Mouse (Mus musculus) hindbrain, embryonic 14.5 days (tissue): ENCODE measurements around the gene Uqcc2. TPM values are rescaled to one million over a fixed set of nuclear protein-coding genes. Genes with fewer than 3 reads are reported as not detected.
A peak's percentile ranks its signal among the peaks of the same experiment; 100 is the strongest.

Experiments
- ATAC-seq: fragments of 200-750 bp; cut with Nextera tagmentation; 2 replicates; pipeline ENCODE4 v1.8.0; 2017; ENCODE audit warnings: moderate number of reproducible peaks, mild to moderate bottlenecking, moderate TSS enrichment, moderate library complexity; ENCODE audit not compliant: low FRiP score
- DNase-seq: peaks from one replicate; pipeline ENCODE4 v3.0.0-alpha.2; 2015; ENCODE audit warnings: low spot score
- H3K27ac ChIP-seq: fragments of 300-500 bp; sonication (generic); 2 replicates; pipeline ENCODE4 v1.5.1; 2014; ENCODE audit warnings: mild to moderate bottlenecking, moderate library complexity
- H3K27me3 ChIP-seq: fragments of 300-500 bp; sonication (generic); 2 replicates; pipeline ENCODE4 v1.6.1; 2014; ENCODE audit warnings: mild to moderate bottlenecking, low read length, mixed read lengths; ENCODE audit not compliant: control insufficient read depth, insufficient read depth
- H3K36me3 ChIP-seq: fragments of 300-500 bp; sonication (generic); replicated peaks from 2 replicates; pipeline ENCODE4 v1.6.1; 2014; ENCODE audit not compliant: control insufficient read depth, insufficient read depth
- H3K4me1 ChIP-seq: fragments of 300-500 bp; sonication (generic); replicated peaks from 2 replicates; pipeline ENCODE4 v1.6.1; 2014; ENCODE audit warnings: antibody characterized with exemption, low read length, mixed read lengths; ENCODE audit not compliant: control insufficient read depth, insufficient read depth
- H3K4me2 ChIP-seq: fragments of 300-500 bp; sonication (generic); replicated peaks from 2 replicates; pipeline ENCODE4 v1.6.1; 2014; ENCODE audit warnings: mild to moderate bottlenecking, moderate library complexity
- H3K4me3 ChIP-seq: fragments of 300-500 bp; sonication (generic); replicated peaks from 2 replicates; pipeline ENCODE4 v1.5.1; 2014; ENCODE audit warnings: mild to moderate bottlenecking, low read length
- H3K9ac ChIP-seq: fragments of 300-500 bp; sonication (generic); 2 replicates; pipeline ENCODE4 v1.6.1; 2014
- H3K9me3 ChIP-seq: fragments of 300-500 bp; sonication (generic); 2 replicates; pipeline ENCODE4 v1.6.1; 2016; ENCODE audit warnings: low read length; ENCODE audit not compliant: control insufficient read depth
- WGBS: fragments of 180-500 bp; shearing (Covaris S2); extraction: QIAGEN DNeasy Blood & Tissue Kit; methylation state at CpG from one replicate; pipeline ENCODE4 v1.1.7; 2014; 5-methylcytosine and 5-hydroxymethylcytosine counted together
- polyA plus RNA-seq: library from polyadenylated mRNA; unstranded; fragments of >200 nt; fragmentation: Nextera tagmentation; extraction: Ambion mirVana; gene quantifications from 2 replicates; pipeline ENCODE4 v1.2.1, GENCODE M21; 2014

Uqcc2 gene
- polyA plus RNA-seq, 1 experiment from 2014 or later, result 406 TPM

DNA sequence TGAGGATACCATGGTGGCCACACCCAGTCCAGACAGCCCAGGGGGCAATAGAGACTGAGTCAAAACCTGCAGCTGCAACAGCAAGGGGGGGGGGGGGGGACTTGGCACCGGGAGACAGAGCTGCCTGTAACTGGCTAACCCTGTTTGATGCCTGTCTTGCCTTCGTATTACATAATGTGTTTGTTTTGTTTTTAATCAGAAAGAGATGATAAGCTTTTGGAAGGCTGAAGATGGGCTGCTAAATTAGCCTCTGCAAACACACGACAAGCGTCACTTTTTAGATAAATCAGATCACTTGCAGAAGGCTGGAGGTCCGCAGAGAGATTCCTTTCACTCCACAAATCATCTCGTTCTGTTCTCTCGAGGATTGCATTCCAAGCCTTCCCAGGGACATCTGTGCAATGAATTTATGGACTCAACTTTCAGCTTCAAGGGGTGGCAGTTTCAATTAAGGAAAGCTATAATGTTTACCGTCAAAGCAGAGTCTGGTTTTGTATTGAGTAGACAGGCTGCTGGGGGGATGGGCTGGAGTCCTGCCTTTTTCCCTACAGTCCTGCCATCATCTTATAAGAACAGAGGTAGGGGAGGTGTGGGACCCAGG, 12.7 kb upstream of the Uqcc2 start:
- Histone ChIP-seq H3K4me1 (peaks cover 30% of the 10 kb centered on the region), H3K9ac (no peak overlapping the region)

DNA sequence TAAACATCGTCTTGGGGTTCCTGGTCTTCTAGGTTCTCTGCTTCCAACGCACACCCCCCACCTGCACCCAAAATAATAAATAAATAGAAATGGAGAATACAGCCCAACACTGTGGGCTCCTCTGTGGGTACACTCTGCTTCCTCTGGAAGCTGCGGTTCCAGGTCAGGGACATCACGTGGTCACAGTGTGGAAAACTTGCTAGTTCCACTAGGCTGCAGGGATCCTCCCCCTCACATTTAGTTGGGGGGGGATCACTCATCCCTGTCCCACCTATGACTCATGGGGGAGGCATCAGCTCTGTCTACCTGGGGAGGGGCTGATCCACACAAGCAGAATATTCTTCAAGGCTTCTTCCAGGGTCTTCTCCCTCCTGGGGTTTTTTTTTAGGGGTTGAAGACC, 10.4 kb upstream of the Uqcc2 start:
- no peak for ATAC-seq
- no peaks in the 10 kb centered on the region for H3K9me3 ChIP-seq
- WGBS, result 71% methylated on average over 4 of the region's 4 CpGs
- no peaks in the 10 kb centered on the region for H3K36me3 ChIP-seq
- no peak overlapping the region for H3K4me3 ChIP-seq
- no peaks in the 10 kb centered on the region for H3K27me3 ChIP-seq
- H3K9ac ChIP-seq, result no peak overlapping the region
- H3K4me2 ChIP-seq, result no peak overlapping the region
- H3K27ac ChIP-seq, result no peak overlapping the region
- H3K4me1 ChIP-seq, result peaks cover 35% of the 10 kb centered on the region
- no peak for DNase-seq

More for the DNA sequence above, 12.7 kb upstream of the Uqcc2 start:
- H3K36me3 ChIP-seq, result no peaks in the 10 kb centered on the region
- no peak overlapping the region for H3K27ac ChIP-seq
- 21% methylated on average over 8 of the region's 8 CpGs for WGBS
- H3K4me3 ChIP-seq, result no peak overlapping the region
- no peaks in the 10 kb centered on the region for H3K9me3 ChIP-seq
- DNase-seq (no peak), ATAC-seq (no peak)
- no peaks in the 10 kb centered on the region for H3K27me3 ChIP-seq
- H3K4me2 ChIP-seq, result no peak overlapping the region

- H3K4me3 ChIP-seq, result no peak overlapping the region
- H3K4me2 ChIP-seq, result no peak overlapping the region
- H3K9ac ChIP-seq, result no peak overlapping the region
- no peaks in the 10 kb centered on the region for H3K36me3 ChIP-seq
- no peak overlapping the region for H3K27ac ChIP-seq
- ATAC-seq, result no peak
- H3K4me1 ChIP-seq, result peaks cover 38% of the 10 kb centered on the region
- H3K27me3 ChIP-seq, result no peaks in the 10 kb centered on the region
- WGBS, result 49% methylated on average over 10 of the region's 10 CpGs
- no peak for DNase-seq
- no peaks in the 10 kb centered on the region for H3K9me3 ChIP-seq
Measured at GRCm38 (mm10) chr17:27141971-27142450, 8.3 kb upstream of the Uqcc2 start.

GRCm38 (mm10) chr17:27140262-27140661, 6.5 kb upstream of the Uqcc2 start:
- Histone ChIP-seq H3K4me2 (no peak overlapping the region), H3K36me3 (no peaks in the 10 kb centered on the region), H3K4me1 (peaks cover 27% of the 10 kb centered on the region), H3K9me3 (no peaks in the 10 kb centered on the region), H3K9ac (0 out of 2 replicates have a peak overlapping the region, but pooled peaks have one; percentile 5), H3K27ac (peak overlapping the region; percentile 60; the same call in 1 of the 2 replicates), H3K27me3 (no peaks in the 10 kb centered on the region), H3K4me3 (no peak overlapping the region)
- DNase-seq (no peak), ATAC-seq (no peak)
- WGBS, result 29% methylated on average over 9 of the region's 9 CpGs

- 0 out of 2 replicates have a peak, but pooled peaks cover 3% of the 10 kb centered on the region for H3K27me3 ChIP-seq
- no peak overlapping the region for H3K4me3 ChIP-seq
- H3K36me3 ChIP-seq, result no peaks in the 10 kb centered on the region
- no peaks in the 10 kb centered on the region for H3K9me3 ChIP-seq
- peak overlapping the region; percentile 60 for H3K27ac ChIP-seq
- ATAC-seq (no peak), DNase-seq (no peak)
- no peak overlapping the region for H3K4me2 ChIP-seq
- WGBS, result 26% methylated on average over 7 of the region's 7 CpGs
- H3K4me1 ChIP-seq, result peaks cover 27% of the 10 kb centered on the region
- H3K9ac ChIP-seq, result no peak overlapping the region
Measured at GRCm38 (mm10) chr17:27139304-27139703, 5.6 kb upstream of the Uqcc2 start.

- Histone ChIP-seq H3K4me3 (no peak overlapping the region), H3K36me3 (no peaks in the 10 kb centered on the region), H3K27me3 (0 out of 2 replicates have a peak, but pooled peaks cover 3% of the 10 kb centered on the region), H3K4me1 (peaks cover 28% of the 10 kb centered on the region), H3K9me3 (no peaks in the 10 kb centered on the region), H3K9ac (no peak overlapping the region), H3K27ac (no peak overlapping the region), H3K4me2 (no peak overlapping the region)
- DNase-seq, result no peak
- ATAC-seq, result no peak
- WGBS, result 45% methylated on average over 9 of the region's 9 CpGs
Measured at GRCm38 (mm10) chr17:27138396-27138795, 4.7 kb upstream of the Uqcc2 start.

DNA sequence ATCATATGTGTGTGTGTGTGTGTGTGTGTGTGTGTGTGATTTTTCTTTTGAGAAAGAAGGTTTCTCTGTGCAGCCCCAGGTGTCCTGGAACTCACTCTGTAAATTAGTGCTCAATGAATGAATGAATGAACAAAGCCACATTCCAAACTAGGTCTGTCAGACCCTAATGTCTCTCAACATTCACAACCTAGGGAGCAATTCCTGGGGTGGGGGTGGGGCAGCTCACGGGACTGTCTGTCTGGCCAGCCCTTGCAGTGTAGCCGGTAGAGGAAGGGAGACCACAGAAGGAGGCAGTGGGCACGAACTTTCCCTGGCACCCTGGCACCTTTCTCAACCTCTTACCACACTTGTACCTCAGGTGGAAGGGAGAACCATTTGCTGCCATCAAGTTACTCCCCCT, 999 bp upstream of the Uqcc2 start:
- no peak for ATAC-seq
- no peak overlapping the region for H3K9ac ChIP-seq

DNA sequence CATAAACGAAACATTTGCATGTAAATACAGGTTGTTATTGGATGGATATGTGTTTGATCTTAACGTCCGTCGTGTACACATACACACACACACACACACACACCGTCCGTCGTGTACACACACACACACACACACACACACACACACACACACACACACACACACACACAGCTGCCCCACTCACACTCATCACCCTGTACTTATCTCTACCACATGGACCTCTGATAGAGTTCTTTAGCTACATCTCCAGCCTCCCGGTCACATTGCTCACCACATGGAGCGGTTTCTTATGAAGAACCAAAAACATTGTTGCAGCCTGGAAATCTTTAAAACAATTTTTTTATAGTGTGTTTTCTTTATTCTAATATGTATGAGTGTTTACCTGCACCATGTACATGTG, 471 bp upstream of the Uqcc2 start:
- DNase-seq, result no peak
- H3K9ac ChIP-seq, result peak overlapping the region; percentile 74; the same call in 1 of the 2 replicates
- H3K4me1 ChIP-seq, result peaks cover 43% of the 10 kb centered on the region
- 31% methylated on average over 9 of the region's 9 CpGs for WGBS
- peak overlapping the region; percentile 87 for H3K27ac ChIP-seq
- peak; percentile 19 for ATAC-seq
- H3K9me3 ChIP-seq, result no peaks in the 10 kb centered on the region
- H3K4me3 ChIP-seq, result peak overlapping the region; percentile 52
- H3K27me3 ChIP-seq, result 0 out of 2 replicates have a peak, but pooled peaks cover 3% of the 10 kb centered on the region
- peak overlapping the region; percentile 55 for H3K4me2 ChIP-seq
- H3K36me3 ChIP-seq, result no peaks in the 10 kb centered on the region

More for the DNA sequence above, 999 bp upstream of the Uqcc2 start:
- no peak overlapping the region for H3K4me3 ChIP-seq
- 0 out of 2 replicates have a peak, but pooled peaks cover 3% of the 10 kb centered on the region for H3K27me3 ChIP-seq
- H3K4me2 ChIP-seq, result no peak overlapping the region
- H3K9me3 ChIP-seq, result no peaks in the 10 kb centered on the region
- 43% methylated on average over 3 of the region's 3 CpGs for WGBS
- H3K36me3 ChIP-seq, result no peaks in the 10 kb centered on the region
- peaks cover 43% of the 10 kb centered on the region for H3K4me1 ChIP-seq
- no peak for DNase-seq
- H3K27ac ChIP-seq, result no peak overlapping the region

GRCm38 (mm10) chr17:27132238-27132637, 1.5 kb downstream of the Uqcc2 start:
- Histone ChIP-seq H3K36me3 (no peaks in the 10 kb centered on the region), H3K4me3 (no peak overlapping the region), H3K9ac (no peak overlapping the region), H3K27ac (no peak overlapping the region), H3K27me3 (0 out of 2 replicates have a peak, but pooled peaks cover 3% of the 10 kb centered on the region), H3K9me3 (no peaks in the 10 kb centered on the region), H3K4me1 (peaks cover 47% of the 10 kb centered on the region), H3K4me2 (no peak overlapping the region)
- ATAC-seq, result no peak
- WGBS, result 92% methylated on average over 10 of the region's 10 CpGs
- no peak for DNase-seq
